Mouse (Mus musculus) midbrain, embryonic 14.5 days (tissue): ENCODE measurements at regions not wholly inside any gene's neighbourhood (a gene's known extent, or its start where the extent isn't known, plus 50 kb on each side); places are given as distances from the start of the nearest gene placed in this dataset.

ENCODE experiments used
- ATAC-seq: fragments of 200-750 bp; cut with Nextera tagmentation; 2 replicates; pipeline ENCODE4 v1.8.0; 2017; ENCODE audit warnings: moderate number of reproducible peaks, moderate library complexity; ENCODE audit not compliant: low FRiP score, low TSS enrichment
- DNase-seq: peaks from one replicate; pipeline ENCODE4 v3.0.0-alpha.2; 2015
- H3K27ac ChIP-seq: fragments of 300-500 bp; sonication (generic); replicated peaks from 2 replicates; pipeline ENCODE4 v1.5.1; 2014; ENCODE audit warnings: mild to moderate bottlenecking, low read depth, low read length, moderate library complexity
- H3K27me3 ChIP-seq: fragments of 300-500 bp; sonication (generic); 2 replicates; pipeline ENCODE4 v1.6.1; 2014; ENCODE audit warnings: low read length, control low read depth, mixed read lengths; ENCODE audit not compliant: control insufficient read depth, insufficient read depth
- H3K36me3 ChIP-seq: fragments of 300-500 bp; sonication (generic); 2 replicates; pipeline ENCODE4 v1.6.1; 2014; ENCODE audit warnings: low read length, control low read depth; ENCODE audit not compliant: control insufficient read depth, insufficient read depth
- H3K4me1 ChIP-seq: fragments of 300-500 bp; sonication (generic); 2 replicates; pipeline ENCODE4 v1.6.1; 2014; ENCODE audit warnings: mild to moderate bottlenecking, antibody characterized with exemption, low read length, control low read depth; ENCODE audit not compliant: control insufficient read depth, insufficient read depth
- H3K4me2 ChIP-seq: fragments of 300-500 bp; sonication (generic); 2 replicates; pipeline ENCODE4 v1.6.1; 2014; ENCODE audit warnings: mild to moderate bottlenecking, low read length, moderate library complexity
- H3K4me3 ChIP-seq: fragments of 300-500 bp; sonication (generic); replicated peaks from 2 replicates; pipeline ENCODE4 v1.5.1; 2014; ENCODE audit warnings: low read depth, low read length
- H3K9ac ChIP-seq: fragments of 300-500 bp; sonication (generic); replicated peaks from 2 replicates; pipeline ENCODE4 v1.6.1; 2014; ENCODE audit warnings: mild to moderate bottlenecking, low read length, moderate library complexity
- H3K9me3 ChIP-seq: fragments of 300-500 bp; sonication (generic); 2 replicates; pipeline ENCODE4 v1.6.1; 2016; ENCODE audit warnings: low read length, control low read depth, mixed read lengths; ENCODE audit not compliant: control insufficient read depth
- WGBS: fragments of 180-500 bp; shearing (Covaris S2); extraction: QIAGEN DNeasy Blood & Tissue Kit; methylation state at CpG from one replicate; pipeline ENCODE4 v1.1.7; 2014; 5-methylcytosine and 5-hydroxymethylcytosine counted together

GRCm38 (mm10) chr12:43885596-43885995 is 324.5 kb downstream of the Dnajb9 start:
- Histone ChIP-seq H3K4me1 (no peaks in the 10 kb centered on the region), H3K27ac (no peak overlapping the region), H3K36me3 (no peaks in the 10 kb centered on the region), H3K4me3 (no peak overlapping the region), H3K9me3 (no peaks in the 10 kb centered on the region), H3K27me3 (no peaks in the 10 kb centered on the region), H3K9ac (no peak overlapping the region), H3K4me2 (no peak overlapping the region)
- WGBS, result 78% methylated on average over 3 of the region's 3 CpGs
- ATAC-seq, result no peak
- no peak for DNase-seq

- H3K9ac ChIP-seq, result no peak overlapping the region
- H3K36me3 ChIP-seq, result no peaks in the 10 kb centered on the region
- H3K9me3 ChIP-seq, result no peaks in the 10 kb centered on the region
- ATAC-seq (no peak), DNase-seq (no peak)
- 95% methylated on average over 1 of the region's 1 CpGs for WGBS
- H3K4me2 ChIP-seq, result no peak overlapping the region
- H3K27me3 ChIP-seq, result no peaks in the 10 kb centered on the region
- H3K27ac ChIP-seq, result no peak overlapping the region
- H3K4me1 ChIP-seq, result no peaks in the 10 kb centered on the region
- no peak overlapping the region for H3K4me3 ChIP-seq
Measured at GRCm38 (mm10) chr12:43860479-43860878, 349.6 kb downstream of the Dnajb9 start.

DNA sequence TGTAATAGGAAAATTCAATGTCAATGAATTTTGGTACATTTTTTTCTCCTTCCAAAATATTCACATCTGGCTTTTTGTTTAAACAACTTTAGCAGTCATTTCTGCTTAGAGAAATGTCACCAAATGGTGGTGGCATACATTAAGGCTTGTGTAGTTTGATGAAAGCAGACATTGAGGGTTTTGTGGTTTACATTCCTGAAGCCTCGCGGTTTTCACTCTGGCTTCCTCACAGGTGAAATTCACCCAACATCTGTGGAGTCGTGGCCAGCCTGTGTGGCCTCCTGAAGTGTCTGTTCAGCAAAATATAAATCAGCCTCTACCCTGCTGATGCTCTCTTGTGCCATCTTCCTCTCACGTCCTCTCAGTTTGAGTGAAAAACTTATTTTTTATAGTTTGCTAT is 353.8 kb downstream of the Dnajb9 start:
- Histone ChIP-seq H3K36me3 (no peaks in the 10 kb centered on the region), H3K27me3 (no peaks in the 10 kb centered on the region), H3K9ac (no peak overlapping the region), H3K4me3 (no peak overlapping the region), H3K27ac (no peak overlapping the region), H3K4me1 (no peaks in the 10 kb centered on the region), H3K9me3 (no peaks in the 10 kb centered on the region), H3K4me2 (no peak overlapping the region)
- no peak for ATAC-seq
- WGBS, result 88% methylated on average over 4 of the region's 4 CpGs
- no peak for DNase-seq

- H3K4me3 ChIP-seq, result no peak overlapping the region
- H3K9ac ChIP-seq, result no peak overlapping the region
Measured at GRCm38 (mm10) chr12:43852246-43852645, 357.9 kb downstream of the Dnajb9 start.

DNA sequence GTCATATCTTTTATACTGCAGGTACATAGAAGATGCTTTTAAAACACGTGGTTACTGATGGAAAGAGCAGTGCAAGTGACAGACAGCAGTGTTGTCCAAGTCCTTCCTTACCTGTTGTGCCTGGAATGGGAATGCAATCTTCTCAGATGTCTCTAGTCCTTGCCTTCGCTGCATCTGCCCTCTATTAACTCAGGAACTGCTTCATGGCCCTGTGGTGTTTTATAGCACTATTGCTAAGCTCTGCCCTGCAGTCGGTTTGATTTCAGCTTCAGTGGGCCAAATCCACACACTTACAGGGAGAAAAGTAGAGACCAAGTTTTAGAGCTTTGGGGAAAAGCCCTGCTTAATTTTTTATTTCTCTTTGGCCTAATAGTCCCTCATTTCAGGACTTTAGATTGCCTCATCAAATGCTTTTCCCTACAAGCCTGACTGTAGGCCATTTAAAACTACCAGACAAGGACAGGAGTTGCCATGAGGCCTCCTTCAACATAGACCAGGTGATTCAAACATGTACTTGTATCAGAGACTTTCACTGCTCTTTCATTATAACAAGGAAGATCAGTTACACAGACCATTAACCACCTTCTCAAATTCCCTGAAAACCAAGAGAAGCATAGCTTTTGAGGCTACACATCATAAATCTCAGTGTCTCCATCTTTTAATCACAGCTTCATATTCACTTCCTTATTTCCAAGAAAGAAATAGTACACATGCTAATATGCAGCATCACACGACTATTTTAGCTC is 358.7 kb downstream of the Dnajb9 start:
- Histone ChIP-seq H3K36me3 (no peaks in the 10 kb centered on the region), H3K4me1 (no peaks in the 10 kb centered on the region), H3K9ac (no peak overlapping the region), H3K27ac (no peak overlapping the region), H3K4me2 (no peak overlapping the region), H3K9me3 (no peaks in the 10 kb centered on the region), H3K27me3 (no peaks in the 10 kb centered on the region), H3K4me3 (no peak overlapping the region)
- no peak for ATAC-seq
- no peak for DNase-seq
- WGBS, result 64% methylated on average over 4 of the region's 4 CpGs

More at GRCm38 (mm10) chr12:43852246-43852645, 357.9 kb downstream of the Dnajb9 start:
- DNase-seq (no peak), ATAC-seq (no peak)
- no peaks in the 10 kb centered on the region for H3K4me1 ChIP-seq
- no peaks in the 10 kb centered on the region for H3K27me3 ChIP-seq
- H3K27ac ChIP-seq, result no peak overlapping the region
- H3K36me3 ChIP-seq, result no peaks in the 10 kb centered on the region
- no peak overlapping the region for H3K4me2 ChIP-seq
- no peaks in the 10 kb centered on the region for H3K9me3 ChIP-seq

DNA sequence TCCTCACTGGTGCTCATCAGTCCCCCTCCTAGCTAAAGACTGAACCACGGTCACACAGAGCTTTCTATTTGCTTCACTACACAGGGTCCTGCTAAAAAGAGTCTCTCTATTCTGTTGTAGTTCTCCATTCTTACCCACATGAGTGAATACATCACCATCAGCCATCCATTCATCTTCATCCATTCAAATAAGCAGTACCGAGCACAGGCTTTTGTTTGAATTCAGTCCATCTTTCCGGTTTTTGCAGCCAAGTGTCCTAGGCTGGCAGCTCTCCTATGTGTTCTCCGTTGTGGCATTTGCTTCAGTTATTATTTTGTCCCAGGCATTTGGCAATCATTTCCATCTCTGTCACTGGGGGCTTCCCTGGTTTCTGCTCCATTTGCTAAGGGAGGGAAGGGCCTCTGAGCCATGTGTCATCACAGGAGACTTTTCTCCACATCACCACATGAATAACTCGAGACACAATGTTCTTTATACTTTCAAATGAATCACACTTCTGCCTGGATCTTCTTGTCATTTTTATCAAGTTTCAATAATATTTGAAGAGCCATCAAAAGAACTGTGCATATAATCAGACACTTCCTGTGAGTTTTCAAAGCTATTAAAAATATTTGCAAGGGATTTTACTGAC is 366.1 kb downstream of the Dnajb9 start:
- no peak for ATAC-seq

GRCm38 (mm10) chr12:43831976-43832375 is 378.1 kb downstream of the Dnajb9 start:
- ATAC-seq (no peak), DNase-seq (no peak)
- Histone ChIP-seq H3K4me1 (no peaks in the 10 kb centered on the region), H3K9me3 (no peaks in the 10 kb centered on the region; the same call in 1 of the 2 replicates), H3K4me2 (no peak overlapping the region), H3K27me3 (no peaks in the 10 kb centered on the region), H3K9ac (no peak overlapping the region), H3K36me3 (no peaks in the 10 kb centered on the region), H3K27ac (no peak overlapping the region), H3K4me3 (no peak overlapping the region)
- WGBS, result 80% methylated on average over 1 of the region's 1 CpGs

More for the DNA sequence above, 366.1 kb downstream of the Dnajb9 start:
- Histone ChIP-seq H3K9ac (no peak overlapping the region), H3K36me3 (no peaks in the 10 kb centered on the region), H3K9me3 (no peaks in the 10 kb centered on the region), H3K4me1 (0 out of 2 replicates have a peak, but pooled peaks cover 4% of the 10 kb centered on the region), H3K27ac (no peak overlapping the region), H3K4me2 (no peak overlapping the region), H3K27me3 (no peaks in the 10 kb centered on the region), H3K4me3 (no peak overlapping the region)
- peak; percentile 12 for DNase-seq
- WGBS, result 14% methylated on average over 5 of the region's 5 CpGs

- DNase-seq (no peak), ATAC-seq (no peak)
- Histone ChIP-seq H3K4me1 (no peaks in the 10 kb centered on the region), H3K4me2 (no peak overlapping the region), H3K9me3 (no peaks in the 10 kb centered on the region), H3K27me3 (no peaks in the 10 kb centered on the region), H3K4me3 (no peak overlapping the region), H3K9ac (no peak overlapping the region), H3K36me3 (no peaks in the 10 kb centered on the region), H3K27ac (no peak overlapping the region)
Measured at GRCm38 (mm10) chr12:43828641-43829040, 381.5 kb downstream of the Dnajb9 start.

GRCm38 (mm10) chr12:43827901-43828300 is 382.2 kb downstream of the Dnajb9 start:
- ATAC-seq, result no peak; the same call in 1 of the 2 replicates

More at GRCm38 (mm10) chr12:43827901-43828300, 382.2 kb downstream of the Dnajb9 start:
- Histone ChIP-seq H3K9me3 (no peaks in the 10 kb centered on the region), H3K27ac (no peak overlapping the region), H3K4me1 (no peaks in the 10 kb centered on the region), H3K4me2 (no peak overlapping the region), H3K9ac (no peak overlapping the region), H3K27me3 (no peaks in the 10 kb centered on the region), H3K36me3 (no peaks in the 10 kb centered on the region), H3K4me3 (no peak overlapping the region)
- 78% methylated on average over 6 of the region's 6 CpGs for WGBS
- no peak for DNase-seq
